Mouse (Mus musculus): ENCODE measurements around the gene AI661453. TPM values are rescaled to one million over a fixed set of nuclear protein-coding genes. Genes with fewer than 3 reads are reported as not detected.

AI661453 gene
- polyA plus RNA-seq, 1 experiment from 2014 or later = 0.22 TPM

DNA sequence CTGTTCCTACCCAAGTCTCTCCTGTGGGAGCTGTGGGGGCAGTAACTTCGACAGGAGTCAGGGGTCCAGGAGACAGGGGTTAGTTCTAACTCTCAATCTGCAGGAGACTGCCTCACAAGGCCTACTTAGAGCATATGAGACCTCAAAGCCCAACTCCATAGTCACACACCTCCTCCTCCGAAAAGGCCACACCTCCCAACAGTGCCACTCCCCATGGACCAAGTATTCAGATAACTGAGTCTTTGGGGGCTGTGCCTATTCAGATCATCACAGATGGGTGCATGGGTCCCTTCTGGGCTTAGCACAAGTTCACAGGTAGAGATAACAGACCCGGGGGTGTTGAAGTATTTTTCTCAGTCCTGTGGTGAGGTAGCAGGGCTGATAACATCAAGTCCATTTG, 25.3 kb downstream of the AI661453 start:
- Histone ChIP-seq H3K4me2 (no peak overlapping the region), H3K4me1 (replicated peaks) (peaks cover 5% of the 10 kb centered on the region; the same call in 1 of the 2 replicates), H3K27ac (no peak overlapping the region), H3K9me3 (no peaks in the 10 kb centered on the region), H3K9ac (no peak overlapping the region), H3K27me3 (peaks cover 39% of the 10 kb centered on the region), H3K36me3 (no peaks in the 10 kb centered on the region), H3K4me3 (no peak overlapping the region)
- WGBS = 80% methylated on average over 3 of the region's 3 CpGs
- no peak for ATAC-seq (ENCODE audit: low FRiP score)

DNA sequence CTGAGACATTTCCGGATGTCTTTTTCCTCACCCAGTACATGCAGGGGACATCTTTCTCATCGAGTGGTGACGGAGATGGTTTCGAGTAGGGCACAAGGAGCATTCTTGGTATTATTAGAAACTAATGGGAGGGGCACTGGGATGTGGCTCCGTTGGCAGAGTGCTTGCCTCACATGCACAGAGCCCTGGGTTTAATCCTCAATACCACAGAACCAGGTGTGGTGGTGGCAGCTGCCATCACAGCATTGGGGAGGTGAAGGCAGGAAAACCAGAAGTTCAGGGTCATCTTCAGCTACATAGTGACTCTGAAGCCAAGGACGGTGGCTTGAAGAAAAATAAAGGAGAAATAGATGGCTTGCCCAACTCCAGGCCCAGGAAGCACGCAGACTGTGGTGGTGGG, 25.8 kb downstream of the AI661453 start:
- H3K27me3 ChIP-seq = peaks cover 44% of the 10 kb centered on the region
- ATAC-seq (ENCODE audit: low FRiP score) = no peak
- H3K36me3 ChIP-seq = no peaks in the 10 kb centered on the region
- H3K4me3 ChIP-seq = no peak overlapping the region
- H3K4me1 ChIP-seq (replicated peaks) = peaks cover 5% of the 10 kb centered on the region; the same call in 1 of the 2 replicates
- WGBS = 78% methylated on average over 7 of the region's 7 CpGs
- no peak overlapping the region for H3K27ac ChIP-seq
- no peaks in the 10 kb centered on the region for H3K9me3 ChIP-seq
- H3K4me2 ChIP-seq = no peak overlapping the region
- H3K9ac ChIP-seq = no peak overlapping the region

DNA sequence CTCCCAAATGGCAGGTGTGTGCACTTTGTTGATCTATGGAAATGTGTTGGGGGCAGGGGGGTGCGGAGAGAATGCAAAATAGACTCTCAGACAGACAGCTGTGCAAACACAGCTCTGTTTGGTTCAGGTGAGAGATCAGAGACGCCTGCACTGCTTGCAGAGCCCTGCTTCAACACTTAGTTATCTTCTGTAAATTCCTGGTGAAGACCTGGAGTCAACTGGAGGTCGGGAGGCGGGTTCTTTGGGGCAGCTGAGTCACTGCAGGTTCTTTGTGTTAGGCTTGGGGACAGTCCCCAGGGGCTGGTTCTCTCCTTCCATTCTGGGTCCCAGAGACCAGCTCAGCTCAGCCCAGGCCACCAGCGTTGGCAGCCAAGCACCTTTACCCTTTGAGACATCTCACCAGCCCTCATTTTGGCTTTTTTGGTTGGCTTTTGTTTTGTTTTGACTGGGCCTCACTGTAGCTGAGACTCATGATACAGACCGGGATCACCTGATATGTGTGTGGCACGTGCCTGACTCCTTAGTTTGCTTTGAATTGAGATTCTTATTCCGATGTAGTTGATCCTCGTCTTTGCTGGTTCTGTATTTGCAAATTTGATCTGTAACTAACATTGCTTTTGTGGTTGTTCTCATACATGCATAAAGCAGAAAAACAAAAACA, 26.4 kb downstream of the AI661453 start:
- Histone ChIP-seq H3K27me3 (peaks cover 50% of the 10 kb centered on the region), H3K4me3 (no peak overlapping the region), H3K4me1 (replicated peaks) (peaks cover 5% of the 10 kb centered on the region), H3K27ac (no peak overlapping the region), H3K36me3 (no peaks in the 10 kb centered on the region), H3K9ac (no peak overlapping the region), H3K9me3 (no peaks in the 10 kb centered on the region), H3K4me2 (no peak overlapping the region)
- no peak for ATAC-seq (ENCODE audit: low FRiP score)
- WGBS = 52% methylated on average over 9 of the region's 9 CpGs

DNA sequence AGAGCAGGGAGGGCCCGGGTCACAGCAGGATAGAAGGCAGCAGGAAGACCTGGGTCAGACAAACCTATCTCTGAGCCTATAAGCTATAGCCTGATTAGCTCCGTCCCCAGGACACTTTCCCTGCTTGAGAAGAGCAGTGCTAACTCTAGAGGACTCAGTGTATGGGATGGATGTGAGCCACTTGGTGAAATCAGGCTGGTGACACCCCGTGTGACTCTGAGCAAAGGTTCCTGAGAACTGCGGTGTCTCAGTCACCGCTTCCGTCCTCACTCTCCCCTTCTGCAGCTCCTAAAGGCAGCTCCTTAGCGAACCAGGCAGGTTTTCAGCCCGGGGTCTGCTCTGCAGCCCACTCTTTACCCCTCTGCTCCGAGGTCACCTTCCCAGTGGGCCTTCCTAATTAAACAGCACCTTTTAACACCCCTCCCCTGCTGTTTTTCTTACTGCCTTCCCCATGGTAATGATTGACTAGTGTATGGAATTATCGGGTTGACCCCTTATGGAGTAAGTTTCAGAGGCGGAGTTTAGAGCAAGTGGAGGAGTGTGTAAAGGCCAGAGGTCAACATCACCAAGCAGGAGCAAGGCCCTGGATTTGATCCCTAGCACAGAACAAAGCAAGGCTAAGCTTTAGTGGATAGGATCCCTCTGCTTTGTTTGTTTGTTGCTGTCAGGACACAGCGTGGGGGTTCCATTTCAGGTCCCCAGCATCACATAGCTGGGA, 28.0 kb downstream of the AI661453 start:
- Histone ChIP-seq H3K27ac (no peak overlapping the region), H3K9ac (no peak overlapping the region), H3K4me3 (no peak overlapping the region), H3K4me2 (no peak overlapping the region), H3K4me1 (replicated peaks) (peaks cover 12% of the 10 kb centered on the region), H3K27me3 (peaks cover 66% of the 10 kb centered on the region), H3K36me3 (no peaks in the 10 kb centered on the region), H3K9me3 (no peaks in the 10 kb centered on the region)
- ATAC-seq (ENCODE audit: low FRiP score) = no peak
- 44% methylated on average over 12 of the region's 12 CpGs for WGBS

DNA sequence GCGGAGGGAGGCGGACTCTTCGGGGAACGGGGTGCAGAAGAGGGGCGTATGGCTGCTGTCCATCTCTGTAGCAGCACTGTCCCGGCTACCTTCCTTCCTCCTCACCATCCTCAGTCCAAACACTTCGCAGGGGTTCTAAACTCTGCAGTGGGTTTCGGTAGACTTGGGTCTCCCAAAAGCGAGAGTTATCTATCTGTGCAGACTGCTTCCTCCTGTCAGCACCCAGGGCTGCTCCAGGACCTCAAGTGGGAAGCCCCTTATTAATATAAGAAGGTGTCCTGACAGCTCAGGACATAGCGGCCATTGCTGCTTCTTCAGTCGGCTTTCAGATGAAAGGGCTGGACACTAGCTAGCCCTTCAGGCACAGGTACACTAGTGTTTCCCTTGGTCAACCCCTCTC, 28.6 kb downstream of the AI661453 start:
- Histone ChIP-seq H3K27ac (no peak overlapping the region), H3K9me3 (no peaks in the 10 kb centered on the region), H3K36me3 (no peaks in the 10 kb centered on the region), H3K4me1 (replicated peaks) (peaks cover 12% of the 10 kb centered on the region), H3K4me3 (no peak overlapping the region), H3K27me3 (peaks cover 70% of the 10 kb centered on the region), H3K4me2 (no peak overlapping the region), H3K9ac (no peak overlapping the region)
- ATAC-seq (ENCODE audit: low FRiP score) = no peak
- 83% methylated on average over 11 of the region's 11 CpGs for WGBS

DNA sequence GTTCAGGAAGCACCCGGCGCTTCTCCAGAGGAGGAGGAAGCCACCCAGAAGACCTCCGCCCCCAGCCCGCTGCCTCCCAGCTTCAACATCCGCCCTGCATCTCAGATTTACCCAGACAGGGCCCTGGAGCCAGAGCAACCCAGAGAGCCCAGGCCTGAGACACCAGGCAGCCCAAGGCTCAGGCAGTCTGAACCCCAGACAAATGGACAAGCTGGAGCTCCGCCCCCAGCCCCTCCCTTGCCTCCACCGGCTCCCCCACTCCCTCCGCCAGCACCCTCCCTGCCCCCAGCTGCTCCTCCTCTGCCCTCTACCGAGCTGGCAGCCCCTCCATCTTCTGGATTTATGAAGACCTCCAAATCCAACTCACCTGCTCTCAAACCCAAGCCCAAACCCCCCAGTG, 29.9 kb downstream of the AI661453 start:
- Histone ChIP-seq H3K27ac (no peak overlapping the region), H3K4me1 (replicated peaks) (peaks cover 20% of the 10 kb centered on the region), H3K4me2 (no peak overlapping the region), H3K9me3 (no peaks in the 10 kb centered on the region), H3K36me3 (no peaks in the 10 kb centered on the region), H3K27me3 (peaks cover 68% of the 10 kb centered on the region), H3K4me3 (no peak overlapping the region), H3K9ac (no peak overlapping the region)
- WGBS = 32% methylated on average over 9 of the region's 9 CpGs
- no peak for ATAC-seq (ENCODE audit: low FRiP score)

DNA sequence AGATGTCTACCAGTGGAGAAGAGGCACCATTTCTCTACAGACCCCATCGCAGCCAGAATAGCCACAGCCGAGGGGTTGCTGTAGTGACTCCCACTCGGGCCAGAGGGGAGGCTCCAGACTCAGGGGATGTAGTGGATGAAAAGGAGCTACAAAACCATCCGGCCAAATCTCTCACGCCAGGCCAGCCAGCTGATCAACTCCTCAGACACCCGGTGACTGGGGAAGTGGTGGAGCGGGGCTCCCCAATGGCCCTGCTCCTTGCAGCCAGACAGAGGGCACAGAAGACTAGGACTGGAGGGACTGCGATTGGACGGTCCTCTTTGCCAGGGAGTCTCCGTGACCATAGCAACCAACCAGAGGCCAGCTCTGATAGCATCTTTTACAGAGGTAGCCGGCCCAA, 31.2 kb downstream of the AI661453 start:
- 59% methylated on average over 11 of the region's 11 CpGs for WGBS
- ATAC-seq (ENCODE audit: low FRiP score) = no peak
- Histone ChIP-seq H3K27me3 (peaks cover 72% of the 10 kb centered on the region), H3K27ac (no peak overlapping the region), H3K4me1 (replicated peaks) (peaks cover 20% of the 10 kb centered on the region), H3K9ac (no peak overlapping the region), H3K36me3 (no peaks in the 10 kb centered on the region), H3K9me3 (no peaks in the 10 kb centered on the region), H3K4me2 (no peak overlapping the region), H3K4me3 (no peak overlapping the region)

DNA sequence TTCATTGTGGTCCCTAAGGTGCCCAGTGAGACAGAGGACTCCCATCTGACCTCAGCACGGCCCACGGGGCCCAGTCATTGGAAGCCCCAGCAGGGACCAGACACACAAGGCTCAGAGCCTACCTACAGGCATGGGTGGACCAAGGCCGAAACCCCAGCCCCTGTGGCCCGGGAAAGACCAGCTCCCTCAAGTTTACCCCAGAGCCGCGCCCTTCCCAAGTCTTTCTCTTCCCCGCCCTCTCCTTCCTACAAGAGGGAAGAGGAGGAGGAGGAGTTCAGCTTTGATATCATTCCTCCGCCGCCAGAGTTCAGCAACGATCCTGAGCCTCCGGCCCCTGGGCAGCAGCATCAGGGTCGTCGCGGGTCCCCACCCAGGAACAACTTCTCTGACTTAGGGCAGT, 31.6 kb downstream of the AI661453 start:
- peaks cover 20% of the 10 kb centered on the region for H3K4me1 ChIP-seq (replicated peaks)
- H3K27ac ChIP-seq = no peak overlapping the region
- H3K36me3 ChIP-seq = no peaks in the 10 kb centered on the region
- peak overlapping the region; percentile 14; the same call in 1 of the 2 replicates for H3K4me3 ChIP-seq
- H3K9ac ChIP-seq = no peak overlapping the region
- H3K4me2 ChIP-seq = peak overlapping the region; percentile 27; the same call in 1 of the 2 replicates
- peaks cover 70% of the 10 kb centered on the region for H3K27me3 ChIP-seq
- WGBS = 17% methylated on average over 14 of the region's 14 CpGs
- ATAC-seq (ENCODE audit: low FRiP score) = no peak
- H3K9me3 ChIP-seq = no peaks in the 10 kb centered on the region

DNA sequence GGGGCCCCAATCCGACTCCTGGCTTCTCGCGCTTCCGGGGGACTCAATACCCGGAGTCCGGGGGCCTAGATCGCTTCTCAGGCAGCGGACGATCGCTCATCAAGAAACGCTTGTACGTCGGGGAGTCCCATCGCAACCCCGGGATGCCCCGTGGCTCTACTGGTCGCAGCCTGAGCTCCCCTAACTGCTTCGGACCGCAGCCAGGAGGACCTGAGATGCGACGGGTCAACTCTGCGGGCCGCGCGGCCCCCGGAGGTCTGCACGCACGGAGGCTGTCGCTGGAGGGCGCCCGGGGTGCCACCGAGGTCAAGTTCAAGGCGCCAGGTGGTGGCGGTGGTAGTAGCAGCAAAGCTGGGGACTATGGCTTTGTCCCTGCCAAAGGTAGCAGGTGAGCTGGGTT, 32.1 kb downstream of the AI661453 start:
- no peak for ATAC-seq (ENCODE audit: low FRiP score)
- Histone ChIP-seq H3K27ac (no peak overlapping the region), H3K36me3 (no peaks in the 10 kb centered on the region), H3K4me1 (replicated peaks) (peaks cover 20% of the 10 kb centered on the region), H3K4me3 (peak overlapping the region; percentile 14; the same call in 1 of the 2 replicates), H3K27me3 (peaks cover 70% of the 10 kb centered on the region), H3K9ac (no peak overlapping the region), H3K9me3 (no peaks in the 10 kb centered on the region), H3K4me2 (peak overlapping the region; percentile 27; the same call in 1 of the 2 replicates)
- 7% methylated on average over 34 of the region's 34 CpGs for WGBS

DNA sequence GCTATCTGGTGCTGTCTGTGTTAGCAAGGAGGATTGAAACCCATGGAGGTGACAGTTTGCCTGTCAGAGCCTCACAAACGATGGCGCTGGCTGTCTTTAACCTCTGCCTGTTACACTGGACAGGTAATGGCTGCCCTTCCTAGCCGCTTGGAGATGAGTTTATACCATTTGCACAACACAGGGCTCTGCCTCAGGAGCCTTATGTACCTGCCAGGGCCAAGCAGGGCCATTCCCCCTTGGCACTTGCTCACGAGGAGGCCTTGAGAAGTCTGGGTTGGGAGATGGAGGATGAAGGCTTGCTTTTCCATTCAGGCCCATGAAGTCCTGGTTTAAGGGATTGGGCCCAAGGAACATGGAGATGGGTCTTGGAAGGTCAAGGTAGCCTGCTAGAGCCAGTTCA, 33.2 kb downstream of the AI661453 start:
- no peak for ATAC-seq (ENCODE audit: low FRiP score)
- Histone ChIP-seq H3K4me2 (no peak overlapping the region), H3K27me3 (peaks cover 59% of the 10 kb centered on the region), H3K4me1 (replicated peaks) (peaks cover 20% of the 10 kb centered on the region), H3K27ac (no peak overlapping the region), H3K9me3 (no peaks in the 10 kb centered on the region), H3K36me3 (no peaks in the 10 kb centered on the region), H3K9ac (no peak overlapping the region), H3K4me3 (no peak overlapping the region)
- WGBS = 86% methylated on average over 4 of the region's 4 CpGs

DNA sequence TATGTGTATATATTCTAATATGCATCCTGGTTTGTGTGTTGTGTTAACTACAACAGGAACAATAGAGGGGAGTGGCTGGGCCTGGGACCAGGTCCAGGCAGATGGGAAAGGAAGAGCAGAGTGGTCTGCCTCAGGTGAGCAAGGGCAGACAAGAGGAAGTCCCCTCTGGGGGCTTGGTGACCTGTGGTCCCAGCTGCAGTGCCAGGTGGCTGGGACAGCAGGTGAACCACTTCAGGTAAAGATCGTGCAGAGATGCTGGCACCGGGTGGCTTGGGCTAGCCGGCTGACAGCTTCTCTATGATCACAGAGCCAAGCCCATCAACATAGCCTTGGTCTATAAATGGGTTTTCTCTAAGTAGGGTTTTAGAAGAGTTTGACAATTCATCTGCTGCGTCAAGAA, 33.7 kb downstream of the AI661453 start:
- H3K4me2 ChIP-seq = no peak overlapping the region
- H3K27me3 ChIP-seq = peaks cover 54% of the 10 kb centered on the region
- H3K27ac ChIP-seq = no peak overlapping the region
- no peak overlapping the region for H3K4me3 ChIP-seq
- ATAC-seq (ENCODE audit: low FRiP score) = no peak
- peaks cover 20% of the 10 kb centered on the region for H3K4me1 ChIP-seq (replicated peaks)
- H3K9ac ChIP-seq = no peak overlapping the region
- no peaks in the 10 kb centered on the region for H3K9me3 ChIP-seq
- H3K36me3 ChIP-seq = no peaks in the 10 kb centered on the region
- WGBS = 93% methylated on average over 4 of the region's 4 CpGs

DNA sequence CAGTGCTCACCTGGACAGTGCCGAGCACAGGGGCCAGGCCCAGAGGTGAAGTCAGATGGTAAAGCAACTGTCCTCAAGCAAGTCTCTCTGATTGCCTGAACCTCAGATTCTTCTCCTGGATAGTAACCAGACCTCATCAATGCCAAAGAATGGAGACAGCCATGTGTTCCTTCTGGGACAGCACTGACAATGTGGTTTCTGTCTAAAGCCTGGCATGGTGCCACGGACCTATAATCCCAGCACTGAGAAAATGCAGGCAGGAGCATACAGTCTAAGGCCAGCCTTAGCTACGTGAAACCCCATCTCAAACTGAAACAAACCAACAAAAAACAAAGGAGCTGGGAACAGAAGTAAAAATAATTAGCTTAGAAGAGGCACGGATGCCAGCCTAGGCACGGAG, 34.3 kb downstream of the AI661453 start:
- ATAC-seq (ENCODE audit: low FRiP score) = no peak
- Histone ChIP-seq H3K9ac (no peak overlapping the region), H3K27ac (no peak overlapping the region), H3K4me3 (no peak overlapping the region), H3K4me2 (no peak overlapping the region), H3K27me3 (peaks cover 49% of the 10 kb centered on the region), H3K4me1 (replicated peaks) (peaks cover 20% of the 10 kb centered on the region), H3K36me3 (no peaks in the 10 kb centered on the region), H3K9me3 (no peaks in the 10 kb centered on the region)
- 72% methylated on average over 5 of the region's 5 CpGs for WGBS
